Mouse (Mus musculus) G1E (cell line): ENCODE measurements around the gene Tbx2.

ENCODE experiments used
- CTCF ChIP-seq: IDR thresholded peaks from 2 replicates; pipeline ENCODE4 v1.5.1; 2012; ENCODE audit warnings: low read depth, low read length, inconsistent platforms, mixed read lengths
- GATA1 ChIP-seq: IDR thresholded peaks from 2 replicates; pipeline ENCODE4 v1.6.1; 2012; ENCODE audit warnings: borderline replicate concordance, low read length, inconsistent platforms, mixed read lengths
- GATA2 ChIP-seq: IDR thresholded peaks from 2 replicates; pipeline ENCODE4 v1.6.1; 2012; ENCODE audit warnings: low read depth, low read length, inconsistent platforms, borderline replicate concordance
- POLR2AphosphoS5 ChIP-seq: IDR thresholded peaks from 2 replicates; pipeline ENCODE4 v1.6.1; 2012; ENCODE audit warnings: low read depth, low read length, inconsistent platforms; ENCODE audit not compliant: insufficient replicate concordance
- TAL1 ChIP-seq: conservative IDR thresholded peaks from 2 replicates; pipeline ENCODE4 v1.6.1; 2012; ENCODE audit warnings: low read depth, low read length, inconsistent platforms, mixed read lengths

DNA sequence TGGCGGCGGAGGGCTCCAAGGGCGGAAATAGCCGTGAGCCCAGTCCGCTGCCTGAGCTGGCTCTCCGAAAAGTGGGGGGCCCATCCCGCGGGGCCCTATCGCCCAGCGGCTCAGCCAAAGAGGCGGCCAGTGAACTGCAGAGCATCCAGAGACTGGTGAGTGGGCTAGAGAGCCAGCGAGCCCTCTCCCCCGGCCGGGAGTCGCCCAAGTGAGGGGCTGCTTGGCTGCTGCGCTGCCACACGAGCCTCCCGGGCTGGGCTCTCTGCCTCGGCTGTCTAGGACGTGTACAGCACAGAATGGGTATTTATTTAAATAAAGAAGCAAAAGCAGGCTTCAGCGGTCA is 8.4 kb downstream of the Tbx2 start:
- TF ChIP-seq CTCF, result no peak
- no peak for TF ChIP-seq GATA1
- TF ChIP-seq POLR2AphosphoS5, result no peak
- TF ChIP-seq TAL1, result no peak
- TF ChIP-seq GATA2, result no peak
